Mouse (Mus musculus) olfactory bulb, adult 2 months (tissue): ENCODE data around the gene Fam25c. TPM values are rescaled to one million over a fixed set of nuclear protein-coding genes. Genes with fewer than 3 reads are reported as not detected.
"Not testable (repeated sequence)": the region's sequence is repeated elsewhere in the genome, so short reads cannot be mapped to it uniquely, and the experiment has no call there.

Experiments
- H3K27ac ChIP-seq: fragments of 200-500 bp; 2 replicates; pipeline ENCODE4 v1.5.1; 2012; ENCODE audit warnings: low read depth, low read length; ENCODE audit not compliant: insufficient read depth
- H3K4me1 ChIP-seq: fragments of 200-500 bp; 2 replicates; pipeline ENCODE4 v1.6.1; 2012; ENCODE audit warnings: low read length; ENCODE audit not compliant: control insufficient read depth, insufficient read depth
- H3K4me3 ChIP-seq: fragments of 200-500 bp; 2 replicates; pipeline ENCODE4 v1.5.1; 2012; ENCODE audit warnings: mild to moderate bottlenecking, low read depth, low read length, moderate library complexity; ENCODE audit not compliant: insufficient read depth
- CTCF ChIP-seq: fragments of 200-500 bp; IDR thresholded peaks from 2 replicates; pipeline ENCODE4 v1.5.1; 2012; ENCODE audit warnings: low read depth, mild to moderate bottlenecking, low read length, moderate library complexity; ENCODE audit not compliant: insufficient read depth
- POLR2A ChIP-seq: fragments of 200-500 bp; IDR thresholded peaks from 2 replicates; pipeline ENCODE4 v1.6.1; 2012; ENCODE audit warnings: mild to moderate bottlenecking, low read depth, low read length, moderate library complexity; ENCODE audit not compliant: insufficient read depth
- WGBS: fragments of 180-500 bp; shearing (Covaris S2); methylation state at CpG from one replicate; pipeline ENCODE4 v1.1.7; 2018; 5-methylcytosine and 5-hydroxymethylcytosine counted together
- polyA plus RNA-seq: library from polyadenylated mRNA; stranded (reverse); fragments of >200 nt; gene quantifications from 2 replicates; pipeline ENCODE4 v1.2.4, GENCODE M21; 2012; ENCODE audit warnings: low replicate concordance; ENCODE audit not compliant: missing spikeins, insufficient read depth, insufficient read length

Gene Fam25c
- polyA plus RNA-seq, 1 experiment: not detected

DNA sequence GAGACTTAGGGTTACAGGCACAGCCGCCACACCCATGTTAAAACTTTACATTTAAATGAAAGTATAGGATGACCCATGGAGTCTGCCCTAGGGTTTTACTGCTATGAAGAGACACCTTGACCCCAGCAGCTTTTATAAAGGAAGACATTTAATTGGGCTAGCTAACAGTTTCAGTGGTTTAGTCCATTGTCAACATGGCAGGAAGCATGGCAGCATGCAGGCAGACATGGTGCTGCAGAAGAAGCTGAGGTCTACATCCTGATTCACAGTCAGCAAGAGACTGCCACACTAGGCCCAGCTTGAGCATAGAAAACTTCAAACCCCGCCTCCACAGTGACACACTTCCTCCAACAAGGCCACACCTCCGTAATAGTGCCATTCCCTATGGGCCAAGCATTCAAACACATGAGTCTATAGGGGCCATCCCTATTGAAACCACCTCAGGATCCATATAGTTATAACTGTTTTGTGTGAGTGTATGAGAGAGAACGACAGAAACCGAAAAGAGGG lies 31.6 kb downstream of the Fam25c start:
- 97% methylated on average over 5 of the region's 5 CpGs for WGBS

DNA sequence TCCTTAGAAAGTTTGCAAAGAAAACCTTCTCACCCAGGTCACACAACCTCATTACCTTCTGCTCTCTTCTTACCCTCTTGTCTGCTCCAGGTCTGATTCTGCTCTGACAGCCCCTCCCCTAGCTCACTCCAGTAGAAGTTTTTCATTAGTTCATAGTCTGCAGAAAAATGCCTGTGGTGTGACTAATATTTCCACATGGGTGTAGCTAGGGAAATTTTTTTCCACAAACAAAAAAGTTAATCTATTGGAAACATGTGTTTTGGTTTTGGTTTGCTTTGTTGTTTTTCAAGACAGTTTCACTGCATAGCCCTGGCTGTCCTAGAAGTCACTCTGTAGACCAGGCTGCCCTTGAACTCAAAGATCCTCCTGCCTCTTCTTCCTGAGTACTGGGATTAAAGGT lies 37.1 kb downstream of the Fam25c start:
- TF ChIP-seq CTCF (no peak), POLR2A (no peak)
- Histone ChIP-seq H3K4me1 (peaks cover 4% of the 10 kb centered on the region; the same call in 1 of the 2 replicates), H3K27ac (no peak overlapping the region)

More for the DNA sequence above, 31.6 kb downstream of the Fam25c start:
- H3K4me3 ChIP-seq: no peak overlapping the region
- H3K4me1 ChIP-seq: no peaks in the 10 kb centered on the region
- TF ChIP-seq POLR2A (no peak), CTCF (no peak)
- H3K27ac ChIP-seq: no peak overlapping the region

GRCm38 (mm10) chr14:34317431-34317830 lies 37.8 kb downstream of the Fam25c start:
- Histone ChIP-seq H3K4me3 (no peak overlapping the region), H3K4me1 (peaks cover 4% of the 10 kb centered on the region; the same call in 1 of the 2 replicates), H3K27ac (no peak overlapping the region)
- 70% methylated on average over 3 of the region's 3 CpGs for WGBS
- TF ChIP-seq CTCF: no peak
- TF ChIP-seq POLR2A: no peak

More for the DNA sequence above, 37.1 kb downstream of the Fam25c start:
- H3K4me3 ChIP-seq: no peak overlapping the region

DNA sequence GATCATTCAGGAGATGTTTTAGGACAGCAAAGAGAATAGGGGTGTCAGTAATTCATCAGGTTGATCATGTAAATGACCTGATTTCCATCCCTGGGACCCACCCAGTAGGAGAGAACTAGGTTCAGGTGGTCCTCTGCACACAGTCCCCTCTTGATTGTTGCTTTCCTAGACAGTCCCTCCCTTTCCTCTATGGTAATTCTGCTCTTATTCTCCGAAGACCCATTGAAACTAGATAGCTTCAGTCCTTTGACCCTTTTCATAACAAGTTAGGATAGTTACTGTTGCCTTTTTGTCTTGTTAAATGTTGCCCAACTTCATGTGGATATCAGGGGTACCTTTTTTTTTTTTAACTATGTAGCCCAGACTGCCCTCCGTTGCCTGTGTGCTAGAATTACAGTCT lies 38.9 kb downstream of the Fam25c start:
- TF ChIP-seq POLR2A (no peak), CTCF (no peak)
- Histone ChIP-seq H3K4me1 (peaks cover 4% of the 10 kb centered on the region; the same call in 1 of the 2 replicates), H3K27ac (no peak overlapping the region), H3K4me3 (no peak overlapping the region)
- 91% methylated on average over 2 of the region's 2 CpGs for WGBS

DNA sequence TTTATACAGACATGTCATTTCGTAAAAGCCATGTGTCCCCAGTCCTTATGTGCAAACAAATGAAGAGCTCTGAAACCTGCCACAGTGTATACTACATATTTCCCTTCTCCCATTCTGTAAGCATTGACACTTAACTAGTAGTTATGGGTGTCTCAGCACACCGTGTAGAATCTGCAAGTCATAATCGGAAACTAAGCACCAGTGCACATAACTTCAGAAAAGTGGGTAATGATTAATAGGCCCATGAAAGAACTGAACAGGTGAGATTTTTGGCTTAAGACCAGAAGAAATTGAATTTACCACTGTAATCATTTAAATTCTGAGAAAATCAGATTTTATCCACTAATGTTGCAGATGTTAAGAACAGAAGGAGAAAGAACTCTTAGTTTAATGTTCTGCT lies 40.4 kb downstream of the Fam25c start:
- WGBS: 63% methylated on average over 3 of the region's 3 CpGs
- Histone ChIP-seq H3K27ac (no peak overlapping the region), H3K4me3 (no peak overlapping the region)

DNA sequence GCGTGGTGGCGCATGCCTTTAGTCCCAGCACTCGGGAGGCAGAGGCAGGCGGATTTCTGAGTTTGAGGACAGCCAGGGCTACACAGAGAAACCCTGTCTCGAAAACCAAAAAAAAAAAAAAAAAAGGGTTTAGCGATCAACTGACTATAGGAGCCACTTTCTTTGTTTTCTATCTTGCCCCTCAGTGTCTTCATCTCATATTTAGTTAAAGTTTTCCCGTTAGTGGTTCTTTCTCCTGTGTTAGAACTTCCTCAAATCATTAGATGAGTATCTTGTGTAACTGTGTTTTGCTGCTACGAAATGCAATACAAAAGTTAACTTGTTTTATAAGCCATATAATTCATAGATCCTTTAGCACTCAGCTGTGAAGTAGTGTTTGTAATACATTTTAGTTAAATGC lies 40.9 kb downstream of the Fam25c start:
- WGBS: 82% methylated on average over 8 of the region's 8 CpGs
- H3K4me1 ChIP-seq, H3K4me3 ChIP-seq, H3K27ac ChIP-seq: not testable (repeated sequence)

More for the DNA sequence above, 40.4 kb downstream of the Fam25c start:
- peaks cover 5% of the 10 kb centered on the region; the same call in 1 of the 2 replicates for H3K4me1 ChIP-seq
- no peak for TF ChIP-seq CTCF
- no peak for TF ChIP-seq POLR2A

- Histone ChIP-seq H3K27ac (no peak overlapping the region), H3K4me3 (no peak overlapping the region), H3K4me1 (peaks cover 5% of the 10 kb centered on the region; the same call in 1 of the 2 replicates)
- TF ChIP-seq POLR2A: no peak
- TF ChIP-seq CTCF: no peak
- WGBS: 64% methylated on average over 3 of the region's 3 CpGs
These were observed 41.6 kb downstream of the Fam25c start for GRCm38 (mm10) chr14:34313612-34314011.

GRCm38 (mm10) chr14:34312339-34313048 lies 42.7 kb downstream of the Fam25c start:
- Histone ChIP-seq H3K4me1 (peaks cover 5% of the 10 kb centered on the region; the same call in 1 of the 2 replicates), H3K4me3 (no peak overlapping the region), H3K27ac (no peak overlapping the region)
- 9% methylated on average over 5 of the region's 6 CpGs for WGBS
- no peak for TF ChIP-seq POLR2A
- no peak for TF ChIP-seq CTCF

GRCm38 (mm10) chr14:34311691-34312090 lies 43.5 kb downstream of the Fam25c start:
- TF ChIP-seq POLR2A (no peak), CTCF (no peak)
- Histone ChIP-seq H3K27ac (0 out of 2 replicates have a peak overlapping the region, but pooled peaks have one; percentile 88), H3K4me3 (peak overlapping the region; percentile 99), H3K4me1 (peaks cover 5% of the 10 kb centered on the region; the same call in 1 of the 2 replicates)
- WGBS: 4% methylated on average over 4 of the region's 4 CpGs
